Mouse (Mus musculus) urinary bladder, postnatal 14 days (tissue): ENCODE results near the gene Adam22.

Experiments used
- DNase-seq: peaks from one replicate; pipeline ENCODE4 v3.0.0; 2021; ENCODE audit warnings: low spot score

Gene Adam22

DNA sequence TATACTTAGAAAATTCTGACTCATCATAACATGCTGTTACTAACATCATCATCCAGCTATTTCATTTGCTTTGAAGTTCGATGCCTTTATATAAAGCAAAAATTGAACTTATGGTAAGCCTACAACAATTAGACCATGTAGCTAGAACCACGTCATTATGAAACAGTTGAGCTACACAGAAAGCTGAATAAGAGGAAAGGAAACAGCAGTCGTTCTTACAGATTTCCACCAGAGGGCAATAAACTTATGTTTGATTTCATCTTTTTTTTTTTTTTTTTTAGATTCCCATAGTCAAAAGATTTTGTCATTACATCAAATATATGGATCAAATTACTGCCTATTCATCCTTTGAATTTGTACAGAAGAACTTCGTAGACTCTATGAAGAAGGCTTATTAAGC, 203.2 kb downstream of the Adam22 start:
- no peak for DNase-seq

GRCm38 (mm10) chr5:8151645-8152044, 216.3 kb downstream of the Adam22 start:
- DNase-seq, result no peak

DNA sequence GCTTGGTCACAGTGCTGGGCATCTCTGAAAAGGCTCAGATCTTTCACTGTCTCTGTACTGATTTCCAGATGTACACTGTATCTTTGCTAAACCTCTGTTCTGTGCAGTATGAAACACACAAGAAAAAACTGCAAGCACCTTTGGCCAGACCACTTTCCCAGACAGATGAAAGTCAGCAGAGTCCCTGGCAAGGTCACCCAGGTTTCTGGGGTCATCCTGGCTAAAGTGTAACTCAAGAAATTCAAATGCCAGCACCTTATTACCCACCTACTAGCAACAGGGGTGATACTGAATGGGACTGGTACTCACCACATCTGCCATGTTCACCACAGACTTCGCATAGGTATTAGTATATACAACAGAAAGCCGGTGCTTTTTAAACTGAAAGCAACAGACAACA, 221.8 kb downstream of the Adam22 start:
- no peak for DNase-seq

DNA sequence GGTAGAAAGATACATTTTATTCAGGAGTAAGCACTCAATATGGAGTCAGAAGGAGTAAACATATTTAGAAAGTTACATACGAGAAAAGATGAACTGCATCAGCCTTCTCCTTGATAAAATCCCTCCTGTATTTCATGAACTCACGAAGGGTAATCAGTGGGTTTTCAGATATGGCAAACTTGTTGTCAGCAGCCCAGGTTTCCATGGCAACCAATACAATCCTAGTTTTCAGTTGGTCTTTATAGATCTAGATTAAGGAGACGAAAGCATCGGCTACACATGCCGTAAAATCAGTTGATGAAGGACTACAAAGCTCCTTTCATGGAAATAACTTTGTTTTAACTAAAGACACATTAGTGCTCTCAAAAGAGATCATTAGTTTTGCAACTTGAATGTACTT, 222.5 kb downstream of the Adam22 start:
- DNase-seq, result no peak

GRCm38 (mm10) chr5:8132546-8132945, 235.4 kb downstream of the Adam22 start:
- DNase-seq, result no peak

DNA sequence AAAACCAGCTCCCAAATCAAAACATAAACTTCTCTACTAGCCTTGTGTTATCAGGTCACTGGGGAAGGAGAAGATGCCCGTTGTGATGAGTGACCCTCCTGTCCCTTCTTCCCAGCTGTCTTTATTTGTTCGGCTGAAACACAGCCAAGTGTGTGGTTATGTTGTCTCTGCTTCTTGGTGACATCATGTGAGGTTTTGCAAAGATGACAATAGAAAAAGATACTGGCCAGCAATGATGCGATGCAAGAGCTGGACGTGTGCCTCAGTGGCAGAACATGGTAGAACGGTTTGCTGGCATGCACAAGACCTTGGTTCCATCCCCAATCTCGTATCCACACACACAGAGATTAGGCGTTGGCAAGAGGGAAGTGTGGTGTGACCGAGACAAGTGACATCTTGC, 236.0 kb downstream of the Adam22 start:
- no peak for DNase-seq

DNA sequence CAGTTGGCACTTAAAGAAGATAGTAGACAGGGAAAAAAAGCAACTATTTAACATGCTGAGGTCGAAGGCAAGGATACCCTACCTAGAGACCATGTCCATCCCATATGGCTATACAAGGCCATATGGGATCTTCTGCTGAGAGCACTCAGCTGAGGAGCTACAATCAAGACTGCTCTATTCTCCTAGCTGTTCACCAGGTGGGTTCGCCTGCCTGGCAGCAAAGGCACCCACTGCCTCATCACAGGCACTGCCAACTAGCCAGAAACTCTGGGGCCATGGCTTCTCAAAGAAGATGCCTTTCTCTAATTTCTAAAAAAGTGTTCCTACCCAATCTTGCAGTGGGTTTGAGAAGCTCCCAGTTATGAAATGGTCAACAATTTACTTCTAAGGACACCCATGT, 238.2 kb downstream of the Adam22 start:
- DNase-seq, result no peak

GRCm38 (mm10) chr5:8120926-8121325, 247.0 kb downstream of the Adam22 start:
- no peak for DNase-seq

DNA sequence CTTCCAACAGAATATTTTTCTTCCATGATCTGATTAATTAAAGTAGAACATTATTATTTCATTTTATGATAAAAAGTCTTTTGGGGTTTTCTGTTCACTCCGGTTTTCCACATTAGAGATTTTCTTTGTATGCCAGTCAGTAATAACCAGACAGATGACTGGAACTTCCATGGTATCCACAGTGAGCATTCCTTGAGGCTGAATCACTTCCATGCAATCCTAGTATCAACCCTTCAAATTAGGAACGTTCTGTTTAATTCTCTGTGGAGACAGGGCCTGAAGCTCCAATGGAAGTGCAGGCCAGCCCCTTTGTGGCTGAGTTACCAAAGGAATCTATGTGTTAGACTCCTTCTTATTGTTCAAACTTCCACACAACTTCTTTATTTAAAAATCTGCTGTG, 247.9 kb downstream of the Adam22 start:
- DNase-seq, result no peak

DNA sequence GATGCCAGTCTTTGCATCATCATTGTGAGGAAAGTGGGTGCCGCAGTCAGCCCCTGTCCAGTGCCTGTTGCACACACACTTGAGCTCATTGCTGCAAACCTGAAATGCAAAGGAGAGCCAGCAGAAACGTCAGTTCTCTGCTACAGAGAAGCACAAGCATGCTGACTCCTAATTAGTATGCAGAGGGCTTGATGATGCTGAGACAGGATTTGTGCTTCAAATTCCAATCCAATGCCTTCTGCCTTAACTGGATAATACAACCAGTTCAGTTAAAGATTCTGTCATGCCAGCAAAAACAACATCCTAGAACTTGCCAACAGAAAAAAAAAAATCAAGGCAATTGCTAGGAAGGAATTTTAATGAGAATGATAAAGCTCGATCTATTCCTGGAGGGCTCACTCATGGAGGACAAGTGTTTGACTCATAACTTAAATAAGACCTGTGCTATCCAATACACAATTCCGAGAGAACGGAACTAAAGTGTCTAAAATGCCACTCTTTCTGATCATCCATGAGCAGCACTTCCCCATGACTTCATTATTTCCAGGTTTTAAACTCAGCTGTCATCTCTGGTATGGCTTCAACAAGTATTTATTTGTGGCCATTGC, 251.3 kb downstream of the Adam22 start:
- no peak for DNase-seq

- DNase-seq, result no peak
These were observed 255.7 kb downstream of the Adam22 start for GRCm38 (mm10) chr5:8112246-8112645.

GRCm38 (mm10) chr5:8111691-8112090, 256.3 kb downstream of the Adam22 start:
- no peak for DNase-seq

- no peak for DNase-seq
These were observed 272.3 kb downstream of the Adam22 start for GRCm38 (mm10) chr5:8095689-8096088.

DNA sequence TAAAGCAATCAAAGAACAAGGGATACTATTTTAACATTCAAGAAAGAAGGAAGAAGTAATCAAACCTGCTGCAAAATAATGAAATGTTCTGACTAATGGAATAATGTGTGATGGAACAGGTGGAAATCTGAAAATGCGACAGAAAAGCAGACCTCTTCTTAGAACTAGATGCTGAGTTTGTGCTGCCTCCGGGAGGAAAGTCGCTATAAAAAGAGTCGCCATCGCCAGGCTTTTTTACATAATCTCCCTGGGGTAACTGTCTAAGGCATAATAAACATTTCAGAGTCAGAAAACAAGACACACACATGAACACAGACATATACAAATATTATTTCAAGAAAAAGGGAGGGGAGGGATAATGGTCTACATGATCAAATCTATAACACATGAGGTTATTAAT, 273.0 kb downstream of the Adam22 start:
- no peak for DNase-seq

DNA sequence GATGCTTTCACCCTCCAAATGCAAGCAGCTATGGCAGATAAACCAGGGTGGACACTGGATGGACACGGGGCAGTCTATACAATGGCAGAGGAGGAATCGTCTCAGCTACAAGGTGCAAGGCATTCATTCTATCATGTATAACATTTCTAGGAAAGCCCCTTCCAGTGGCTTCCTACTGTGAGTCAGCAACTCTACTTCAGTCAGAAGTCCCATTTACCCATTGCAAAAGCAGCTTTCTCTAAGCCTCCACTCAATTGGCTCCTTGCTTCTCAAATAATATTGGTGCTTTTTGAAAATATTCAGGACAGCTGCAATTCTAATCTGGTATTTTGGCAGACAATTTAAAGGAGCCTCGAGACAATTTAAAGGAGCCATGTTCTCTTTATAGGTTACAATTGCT, 279.8 kb downstream of the Adam22 start:
- DNase-seq, result no peak

DNA sequence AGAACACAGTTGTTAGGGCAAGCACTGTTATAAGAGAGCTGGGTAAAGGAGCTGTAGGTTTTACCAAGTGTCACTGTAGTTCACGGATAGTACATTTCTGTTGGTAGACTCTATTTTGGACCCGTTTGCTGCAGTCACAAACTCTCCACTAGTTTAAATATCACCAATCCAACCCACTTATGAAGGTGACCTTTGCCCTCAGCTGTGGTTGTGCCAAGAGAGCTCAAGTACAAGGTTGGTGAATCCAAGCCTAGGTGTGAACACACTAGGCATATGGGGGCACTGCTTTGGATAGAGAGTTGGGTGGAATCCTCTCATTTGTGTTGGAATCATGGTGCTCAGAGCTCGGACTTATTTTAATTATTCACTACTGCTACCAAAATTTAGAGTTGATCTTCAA, 282.3 kb downstream of the Adam22 start:
- no peak for DNase-seq

- DNase-seq, result no peak
These were observed 285.0 kb downstream of the Adam22 start for GRCm38 (mm10) chr5:8082800-8083509.

DNA sequence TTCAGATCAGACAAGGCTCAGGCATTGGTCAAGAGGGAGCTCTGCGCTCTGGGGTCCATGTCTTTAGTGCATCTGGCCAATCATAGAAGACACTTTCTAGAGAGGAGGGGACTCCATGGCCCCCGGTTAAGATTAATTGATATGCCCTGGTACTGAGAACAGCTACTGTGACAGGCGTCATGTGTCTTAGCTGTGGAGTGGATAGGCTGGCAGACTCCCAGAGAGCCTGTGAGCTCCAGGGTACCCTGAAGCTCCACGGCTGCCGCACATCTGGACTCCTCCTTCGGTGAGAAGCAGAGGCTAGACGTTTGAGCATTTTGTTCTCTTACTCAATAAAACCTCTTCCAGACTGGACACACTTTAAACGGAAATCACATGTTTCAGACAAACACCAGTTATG, 290.5 kb downstream of the Adam22 start:
- no peak for DNase-seq

DNA sequence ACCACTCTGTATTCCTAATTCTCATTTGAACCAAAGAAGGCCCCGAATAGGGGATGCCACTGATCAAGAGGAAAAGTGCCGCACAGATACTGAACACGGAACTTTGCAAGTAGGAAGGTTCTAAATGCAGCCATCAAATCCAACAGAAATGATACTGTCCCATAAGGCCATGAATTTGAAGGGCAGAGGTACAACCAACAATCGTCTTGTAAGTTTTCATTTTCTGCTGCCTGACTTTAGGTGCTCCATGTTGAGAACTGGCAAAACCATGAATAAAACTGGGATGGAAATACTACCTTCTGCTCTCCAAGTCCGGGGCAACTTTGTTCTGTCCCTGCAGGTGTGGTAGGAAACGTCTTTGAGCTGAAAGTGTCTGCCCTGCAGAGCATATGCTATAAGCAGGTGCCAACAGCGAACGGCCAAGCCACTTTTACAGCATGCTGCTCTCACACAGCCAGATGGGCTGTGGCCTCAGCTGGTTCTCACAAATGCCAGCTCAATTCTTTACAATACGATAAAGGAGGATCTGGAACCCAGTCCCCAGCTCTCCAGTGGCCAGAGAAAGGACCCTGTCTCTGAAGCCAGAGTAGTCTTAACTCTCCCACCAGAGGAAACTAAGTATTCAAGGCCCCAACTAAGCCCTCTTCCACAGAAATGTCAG, 293.9 kb downstream of the Adam22 start:
- DNase-seq, result no peak

DNA sequence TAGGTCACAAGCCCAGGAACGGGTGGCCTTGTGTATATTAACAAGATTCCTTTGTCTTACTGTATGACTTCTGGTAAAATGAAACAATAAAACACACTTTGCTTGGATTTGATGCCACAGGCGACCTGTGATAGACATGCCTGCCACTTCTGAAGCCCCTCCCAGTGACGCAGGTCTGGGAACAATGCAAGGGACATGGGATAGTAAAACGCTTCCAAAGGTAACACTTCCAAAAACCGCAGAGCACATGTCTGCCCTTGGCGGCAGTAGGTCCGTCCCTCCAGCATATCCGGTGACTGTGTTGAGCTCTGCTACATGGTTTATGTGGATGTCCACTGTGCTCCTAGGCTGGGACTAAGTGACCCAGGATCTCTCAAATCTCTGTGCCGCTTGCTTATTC, 294.6 kb downstream of the Adam22 start:
- no peak for DNase-seq

GRCm38 (mm10) chr5:8063207-8063606, 304.8 kb downstream of the Adam22 start:
- DNase-seq, result no peak

DNA sequence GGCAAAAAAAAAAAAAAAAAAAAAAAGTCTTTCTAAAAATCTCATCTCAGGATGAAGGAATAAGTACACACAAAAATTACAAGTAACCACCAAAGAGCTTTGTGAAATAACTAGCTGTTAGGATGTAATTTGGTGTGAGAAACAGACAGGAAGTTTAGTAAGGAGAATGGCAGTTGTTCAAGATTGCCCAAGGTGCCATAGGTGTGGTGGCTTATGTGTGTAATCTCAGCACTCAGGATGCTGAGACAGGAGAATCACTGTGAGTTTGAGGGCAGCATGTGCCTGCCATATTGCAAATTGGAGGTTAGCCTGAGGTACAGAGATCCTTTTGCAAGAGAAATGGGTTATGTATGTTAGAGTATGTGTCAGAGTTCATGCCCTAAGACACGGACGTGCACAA, 305.5 kb downstream of the Adam22 start:
- no peak for DNase-seq

DNA sequence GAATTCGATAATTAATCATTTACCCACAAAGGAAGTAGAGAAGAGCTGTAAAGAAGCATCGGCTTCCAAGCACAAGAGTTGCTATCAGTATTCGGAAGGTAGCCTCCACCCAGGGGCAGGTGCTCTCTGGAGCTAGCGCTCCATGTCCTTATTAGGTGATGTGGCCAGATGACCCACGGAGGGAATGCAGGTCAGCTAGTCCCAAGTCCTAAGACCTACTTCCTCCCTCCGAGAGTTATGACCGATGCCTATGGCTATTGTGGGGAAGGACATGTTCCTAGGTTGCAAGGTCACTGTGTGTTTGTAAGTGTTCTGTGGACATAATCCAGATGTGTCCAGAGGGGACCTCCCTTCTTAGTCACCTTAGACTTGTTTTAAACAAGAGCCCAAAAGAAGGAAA, 309.9 kb downstream of the Adam22 start:
- DNase-seq, result no peak

DNA sequence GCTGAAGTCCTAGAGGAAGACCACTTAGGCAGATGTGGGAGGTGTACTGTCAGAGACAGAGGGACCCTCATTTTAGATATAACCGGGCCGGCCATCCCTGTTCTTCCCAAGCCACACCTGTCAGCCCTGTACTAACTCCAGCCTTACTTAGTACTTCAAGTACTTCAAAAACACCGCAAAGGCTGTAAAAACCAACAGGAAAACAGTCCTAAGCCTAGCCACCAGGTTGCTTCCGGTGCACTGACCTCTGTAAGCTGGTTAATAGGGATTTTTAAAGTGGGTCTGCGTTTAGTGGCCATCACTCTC, 311.0 kb downstream of the Adam22 start:
- DNase-seq, result no peak
